Mouse (Mus musculus) midbrain, embryonic 13.5 days (tissue): ENCODE measurements around the gene Hand2. TPM values are rescaled to one million over a fixed set of nuclear protein-coding genes. Genes with fewer than 3 reads are reported as not detected.
A peak's percentile ranks its signal among the peaks of the same experiment; 100 is the strongest.

ENCODE experiments used
- ATAC-seq: fragments of 200-750 bp; cut with Nextera tagmentation; 2 replicates; pipeline ENCODE4 v1.8.0; 2017; ENCODE audit warnings: mild to moderate bottlenecking, moderate TSS enrichment, moderate library complexity
- H3K27ac ChIP-seq: fragments of 300-500 bp; sonication (generic); 2 replicates; pipeline ENCODE4 v1.5.1; 2015; ENCODE audit warnings: inconsistent platforms, mild to moderate bottlenecking, moderate library complexity
- H3K27me3 ChIP-seq: fragments of 300-500 bp; sonication (generic); 2 replicates; pipeline ENCODE4 v1.6.1; 2015; ENCODE audit warnings: mild to moderate bottlenecking, inconsistent platforms
- H3K36me3 ChIP-seq: fragments of 300-500 bp; sonication (generic); 2 replicates; pipeline ENCODE4 v1.6.1; 2015; ENCODE audit warnings: mild to moderate bottlenecking, inconsistent platforms
- H3K4me1 ChIP-seq: fragments of 300-500 bp; sonication (generic); replicated peaks from 2 replicates; pipeline ENCODE4 v1.6.1; 2015; ENCODE audit warnings: inconsistent platforms
- H3K4me2 ChIP-seq: fragments of 300-500 bp; sonication (generic); replicated peaks from 2 replicates; pipeline ENCODE4 v1.6.1; 2015; ENCODE audit warnings: moderate library complexity, mild to moderate bottlenecking, inconsistent platforms
- H3K4me3 ChIP-seq: fragments of 300-500 bp; sonication (generic); replicated peaks from 2 replicates; pipeline ENCODE4 v1.5.1; 2015; ENCODE audit warnings: mild to moderate bottlenecking, inconsistent platforms
- H3K9ac ChIP-seq: fragments of 300-500 bp; sonication (generic); replicated peaks from 2 replicates; pipeline ENCODE4 v1.6.1; 2015; ENCODE audit warnings: mild to moderate bottlenecking, inconsistent platforms
- H3K9me3 ChIP-seq: fragments of 300-500 bp; sonication (generic); 2 replicates; pipeline ENCODE4 v1.6.1; 2016; ENCODE audit warnings: mild to moderate bottlenecking, inconsistent platforms
- WGBS: fragments of 180-500 bp; shearing (Covaris S2); methylation state at CpG from one replicate; pipeline ENCODE4 v1.1.7; 2015; 5-methylcytosine and 5-hydroxymethylcytosine counted together
- polyA plus RNA-seq: library from polyadenylated mRNA; unstranded; fragments of >200 nt; fragmentation: Nextera tagmentation; extraction: Ambion mirVana; gene quantifications from 2 replicates; pipeline ENCODE4 v1.2.1, GENCODE M21; 2015

Hand2 gene
- polyA plus RNA-seq, 1 experiment from 2014 or later = not detected

- H3K9ac ChIP-seq = no peak overlapping the region
- H3K4me1 ChIP-seq = peaks cover 9% of the 10 kb centered on the region
- no peaks in the 10 kb centered on the region for H3K9me3 ChIP-seq
- peaks cover 79% of the 10 kb centered on the region for H3K27me3 ChIP-seq
- no peak overlapping the region for H3K4me3 ChIP-seq
- no peaks in the 10 kb centered on the region for H3K36me3 ChIP-seq
- H3K27ac ChIP-seq = no peak overlapping the region
- H3K4me2 ChIP-seq = no peak overlapping the region
- 21% methylated on average over 2 of the region's 2 CpGs for WGBS
- ATAC-seq = no peak
Measured at GRCm38 (mm10) chr8:57351861-57352260, 31.1 kb downstream of the Hand2 start.

GRCm38 (mm10) chr8:57353346-57354305, 32.8 kb downstream of the Hand2 start:
- H3K9me3 ChIP-seq = no peaks in the 10 kb centered on the region
- peak overlapping the region; percentile 81 for H3K4me2 ChIP-seq
- no peaks in the 10 kb centered on the region for H3K36me3 ChIP-seq
- H3K27me3 ChIP-seq = peaks cover 61% of the 10 kb centered on the region
- H3K4me3 ChIP-seq = peak overlapping the region; percentile 44
- peak; percentile 97 for ATAC-seq
- H3K9ac ChIP-seq = peak overlapping the region; percentile 24
- H3K4me1 ChIP-seq = peaks cover 9% of the 10 kb centered on the region
- WGBS = 1% methylated on average over 37 of the region's 37 CpGs
- H3K27ac ChIP-seq = no peak overlapping the region

- ATAC-seq = no peak
- peaks cover 48% of the 10 kb centered on the region for H3K27me3 ChIP-seq
- no peak overlapping the region for H3K4me2 ChIP-seq
- H3K36me3 ChIP-seq = no peaks in the 10 kb centered on the region
- H3K27ac ChIP-seq = no peak overlapping the region
- no peak overlapping the region for H3K4me3 ChIP-seq
- no peaks in the 10 kb centered on the region for H3K9me3 ChIP-seq
- WGBS = 66% methylated on average over 2 of the region's 2 CpGs
- no peak overlapping the region for H3K9ac ChIP-seq
- H3K4me1 ChIP-seq = peaks cover 9% of the 10 kb centered on the region
Measured at GRCm38 (mm10) chr8:57354876-57355275, 34.1 kb downstream of the Hand2 start.

GRCm38 (mm10) chr8:57356529-57357325, 35.9 kb downstream of the Hand2 start:
- H3K4me2 ChIP-seq = no peak overlapping the region
- H3K27ac ChIP-seq = no peak overlapping the region
- WGBS = 71% methylated on average over 9 of the region's 9 CpGs
- no peak overlapping the region for H3K9ac ChIP-seq
- no peaks in the 10 kb centered on the region for H3K36me3 ChIP-seq
- peaks cover 30% of the 10 kb centered on the region for H3K27me3 ChIP-seq
- peaks cover 9% of the 10 kb centered on the region for H3K4me1 ChIP-seq
- no peak for ATAC-seq
- H3K9me3 ChIP-seq = no peaks in the 10 kb centered on the region
- no peak overlapping the region for H3K4me3 ChIP-seq

DNA sequence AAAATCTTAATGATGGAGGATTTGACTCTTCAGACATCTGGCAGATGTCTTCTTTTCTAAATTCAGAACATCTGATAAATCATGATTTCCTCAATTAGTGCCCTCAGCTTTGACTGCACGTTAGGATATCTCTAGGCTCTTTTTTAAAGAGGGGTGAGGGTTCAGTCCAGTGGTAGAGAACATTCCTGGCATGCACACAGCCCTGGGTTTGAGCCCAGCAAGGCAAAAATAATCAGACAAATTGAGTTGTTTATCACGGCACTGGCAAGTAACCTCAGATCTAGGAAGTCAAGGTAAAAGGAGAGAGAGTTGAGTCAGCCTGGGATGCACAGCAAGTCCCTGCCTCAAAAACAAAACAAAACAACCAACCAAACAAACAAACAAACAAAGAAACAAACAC, 39.7 kb downstream of the Hand2 start:
- Histone ChIP-seq H3K36me3 (no peaks in the 10 kb centered on the region), H3K9ac (no peak overlapping the region), H3K4me3 (no peak overlapping the region), H3K4me1 (no peaks in the 10 kb centered on the region), H3K4me2 (no peak overlapping the region), H3K27me3 (peaks cover 2% of the 10 kb centered on the region), H3K27ac (no peak overlapping the region), H3K9me3 (no peaks in the 10 kb centered on the region)
- ATAC-seq = no peak
- 60% methylated on average over 2 of the region's 2 CpGs for WGBS

DNA sequence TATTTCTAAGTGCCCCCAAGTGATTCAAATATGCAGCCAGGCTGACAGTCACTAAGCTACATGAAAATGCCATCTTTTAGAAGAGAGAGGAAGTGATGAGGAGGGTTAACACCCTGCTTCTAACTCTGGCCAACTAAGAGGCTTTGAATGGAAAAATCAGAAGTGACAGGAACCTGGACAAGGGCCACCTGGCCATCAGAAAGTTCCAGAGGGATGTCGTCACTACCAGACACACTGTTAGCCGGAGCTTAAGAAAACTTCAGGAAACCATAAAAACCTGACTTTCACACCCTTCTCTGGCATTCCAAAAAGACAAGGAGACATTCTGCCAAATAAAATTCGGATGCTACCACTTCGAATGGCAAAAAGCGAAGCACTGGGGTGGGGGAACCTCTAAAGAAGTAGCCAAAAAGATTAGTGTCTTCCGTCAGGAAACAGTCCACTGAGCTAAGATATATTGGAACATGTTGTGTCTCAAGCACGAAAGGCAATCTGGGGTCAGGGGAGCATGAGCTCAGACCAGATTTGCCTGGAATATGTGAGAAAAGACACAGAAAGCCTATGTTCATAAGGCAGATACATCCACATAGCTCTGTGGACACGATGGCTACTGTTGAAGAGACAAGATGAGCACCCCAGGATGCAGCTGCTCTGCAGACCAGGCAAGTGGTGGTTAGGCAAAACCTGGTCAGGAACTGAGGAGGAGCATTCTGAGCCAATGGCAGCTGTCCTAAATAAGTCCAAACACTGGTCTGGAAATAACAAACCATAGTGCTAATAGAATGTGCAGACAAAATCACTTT, 40.4 kb downstream of the Hand2 start:
- H3K4me3 ChIP-seq = no peak overlapping the region
- H3K27me3 ChIP-seq = no peaks in the 10 kb centered on the region
- no peaks in the 10 kb centered on the region for H3K9me3 ChIP-seq
- H3K9ac ChIP-seq = no peak overlapping the region
- no peaks in the 10 kb centered on the region for H3K36me3 ChIP-seq
- H3K4me1 ChIP-seq = no peaks in the 10 kb centered on the region
- no peak overlapping the region for H3K4me2 ChIP-seq
- WGBS = 83% methylated on average over 8 of the region's 8 CpGs
- H3K27ac ChIP-seq = no peak overlapping the region
- no peak for ATAC-seq

DNA sequence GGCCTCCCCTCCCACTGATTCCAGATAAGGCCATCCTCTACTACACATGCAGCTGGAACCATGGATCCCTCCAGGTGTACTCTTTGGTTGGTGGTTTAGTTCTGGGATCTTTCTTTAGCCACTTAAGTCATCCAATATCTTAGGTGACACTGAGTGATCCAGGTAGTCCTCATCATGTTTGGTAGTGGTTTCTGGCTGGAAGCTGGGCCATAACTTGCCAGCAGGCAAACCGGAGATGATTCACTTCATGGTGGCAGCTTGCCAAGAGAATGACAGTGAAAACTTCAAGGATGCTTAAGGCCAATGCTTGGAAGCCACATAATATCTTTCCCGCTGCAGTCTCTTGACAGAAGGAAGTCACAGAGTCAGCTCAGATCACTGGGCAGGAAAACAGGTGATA, 42.1 kb downstream of the Hand2 start:
- no peaks in the 10 kb centered on the region for H3K27me3 ChIP-seq
- H3K9ac ChIP-seq = no peak overlapping the region
- H3K36me3 ChIP-seq = no peaks in the 10 kb centered on the region
- H3K27ac ChIP-seq = no peak overlapping the region
- H3K4me1 ChIP-seq = no peaks in the 10 kb centered on the region
- 89% methylated on average over 2 of the region's 2 CpGs for WGBS
- ATAC-seq = no peak
- no peak overlapping the region for H3K4me3 ChIP-seq
- no peak overlapping the region for H3K4me2 ChIP-seq
- H3K9me3 ChIP-seq = no peaks in the 10 kb centered on the region

- ATAC-seq = no peak
- WGBS = 94% methylated on average over 2 of the region's 2 CpGs
- no peak overlapping the region for H3K9ac ChIP-seq
- H3K4me1 ChIP-seq = no peaks in the 10 kb centered on the region
- no peak overlapping the region for H3K27ac ChIP-seq
- no peaks in the 10 kb centered on the region for H3K36me3 ChIP-seq
- no peaks in the 10 kb centered on the region for H3K9me3 ChIP-seq
- H3K4me2 ChIP-seq = no peak overlapping the region
- no peaks in the 10 kb centered on the region for H3K27me3 ChIP-seq
- no peak overlapping the region for H3K4me3 ChIP-seq
Measured at GRCm38 (mm10) chr8:57374044-57374443, 53.3 kb downstream of the Hand2 start.

Other genes with a start within 250 kb of the Hand2 start
- gene Scrg1, start 134.9 kb downstream of the Hand2 start, polyA plus RNA-seq = 2.5 and 3.3 TPM in 2 replicates
- gene Sap30, start 166.9 kb downstream of the Hand2 start, polyA plus RNA-seq = 61.5 and 76.2 TPM in 2 replicates
- 210 and 259 TPM in 2 replicates for gene Hmgb2, start 190.9 kb downstream of the Hand2 start, polyA plus RNA-seq